Mouse (Mus musculus) gastrocnemius, adult 2 months (tissue): ENCODE data around the gene Sult6b1. TPM values are rescaled to one million over a fixed set of nuclear protein-coding genes. Genes with fewer than 3 reads are reported as not detected.

ENCODE experiments used
- DNase-seq: peaks from one replicate; pipeline ENCODE4 v3.0.0; 2022
- H3K27ac ChIP-seq: fragments of 200-600 bp; 2 replicates; pipeline ENCODE4 v1.8.1; 2022; ENCODE audit warnings: mild to moderate bottlenecking
- H3K4me3 ChIP-seq: fragments of 200-600 bp; 2 replicates; pipeline ENCODE4 v1.8.1; 2022; ENCODE audit warnings: mild to moderate bottlenecking, moderate library complexity
- CTCF ChIP-seq: fragments of 200-600 bp; IDR thresholded peaks from 2 replicates; pipeline ENCODE4 v1.8.1; 2022; ENCODE audit warnings: antibody characterized with exemption, mild to moderate bottlenecking, moderate library complexity
- intact Hi-C: fragments of 180-260 bp; cut with DNase I; formaldehyde crosslinking; loops from one replicate; pipeline ENCODE4 v1.15.1; 2025
- total RNA-seq, 2 experiments: library from RNA; stranded (reverse); gene quantifications; 2 replicates each; pipeline ENCODE4 v1.2.3; 2021

Gene Sult6b1
- total RNA-seq, 2 experiments from 2014 or later, result not detected

DNA sequence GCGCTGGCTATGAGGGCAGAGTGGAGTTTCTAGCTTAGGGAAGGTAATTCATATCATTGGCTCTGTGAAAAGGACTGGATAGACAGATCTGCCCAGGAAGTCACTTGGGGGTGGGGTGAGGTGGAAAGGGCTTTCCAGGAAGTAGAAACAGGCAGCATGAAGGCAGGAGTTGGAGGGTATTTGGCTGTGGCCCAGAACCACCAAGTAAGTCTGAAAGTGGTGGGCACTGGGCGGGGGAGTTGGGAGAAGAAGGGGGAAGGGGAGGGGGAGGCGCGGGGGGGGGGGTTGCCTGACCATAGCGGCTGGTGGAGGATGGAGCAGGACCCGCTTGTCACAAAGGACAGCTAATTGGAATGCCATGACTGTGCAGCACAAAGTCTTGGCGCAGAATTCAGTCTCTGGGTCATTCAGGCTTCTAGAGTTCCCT, 24.9 kb downstream of the Sult6b1 start:
- no peak for TF ChIP-seq CTCF
- peak overlapping the region; percentile 86 for H3K27ac ChIP-seq
- intact Hi-C loops, result no loop called here
- peak overlapping the region; percentile 77 for H3K4me3 ChIP-seq
- peak; percentile 22 for DNase-seq

DNA sequence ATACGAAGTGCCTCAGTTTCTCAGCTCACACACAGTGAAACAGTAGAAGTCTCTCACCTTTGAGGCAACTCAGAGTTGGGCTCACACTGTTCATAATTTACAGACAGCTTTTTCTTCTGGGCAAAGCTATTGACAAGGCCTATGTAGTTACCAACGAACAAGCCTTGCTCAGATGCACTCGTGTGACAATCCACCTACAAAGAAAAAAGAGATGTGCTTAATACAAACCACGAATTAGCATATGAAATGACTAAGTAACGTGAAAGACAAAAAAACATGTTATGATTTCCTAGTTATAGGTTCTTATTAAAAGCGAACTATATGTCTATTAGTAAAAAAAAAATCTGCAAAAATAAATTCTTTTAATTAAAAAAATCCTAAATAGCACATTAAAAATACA, 32.9 kb downstream of the Sult6b1 start:
- intact Hi-C loops, result no loop called here
- DNase-seq, result no peak
- Histone ChIP-seq H3K4me3 (no peak overlapping the region), H3K27ac (no peak overlapping the region)
- TF ChIP-seq CTCF, result no peak

DNA sequence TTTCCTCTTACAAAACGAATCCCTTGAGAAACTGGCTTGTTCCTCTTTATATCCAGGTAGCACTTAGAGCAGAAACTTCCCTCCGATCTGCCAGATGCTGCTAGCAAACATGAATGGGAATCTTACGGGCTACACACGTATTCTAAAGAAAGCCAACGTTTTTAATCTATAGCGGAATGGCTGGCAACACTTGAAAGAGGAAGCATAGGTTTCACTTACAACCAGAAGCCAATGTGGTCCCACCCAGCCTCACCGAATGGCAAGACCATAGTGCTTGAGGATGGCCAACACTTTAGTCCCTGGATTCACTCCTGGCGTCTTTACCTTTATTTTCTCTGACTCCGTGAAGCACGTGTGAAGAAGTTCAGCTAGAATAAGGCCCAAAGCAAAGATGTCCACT, 50.5 kb downstream of the Sult6b1 start:
- Histone ChIP-seq H3K27ac (no peak overlapping the region), H3K4me3 (no peak overlapping the region)
- intact Hi-C loops, result no loop called here
- DNase-seq, result no peak
- TF ChIP-seq CTCF, result no peak

DNA sequence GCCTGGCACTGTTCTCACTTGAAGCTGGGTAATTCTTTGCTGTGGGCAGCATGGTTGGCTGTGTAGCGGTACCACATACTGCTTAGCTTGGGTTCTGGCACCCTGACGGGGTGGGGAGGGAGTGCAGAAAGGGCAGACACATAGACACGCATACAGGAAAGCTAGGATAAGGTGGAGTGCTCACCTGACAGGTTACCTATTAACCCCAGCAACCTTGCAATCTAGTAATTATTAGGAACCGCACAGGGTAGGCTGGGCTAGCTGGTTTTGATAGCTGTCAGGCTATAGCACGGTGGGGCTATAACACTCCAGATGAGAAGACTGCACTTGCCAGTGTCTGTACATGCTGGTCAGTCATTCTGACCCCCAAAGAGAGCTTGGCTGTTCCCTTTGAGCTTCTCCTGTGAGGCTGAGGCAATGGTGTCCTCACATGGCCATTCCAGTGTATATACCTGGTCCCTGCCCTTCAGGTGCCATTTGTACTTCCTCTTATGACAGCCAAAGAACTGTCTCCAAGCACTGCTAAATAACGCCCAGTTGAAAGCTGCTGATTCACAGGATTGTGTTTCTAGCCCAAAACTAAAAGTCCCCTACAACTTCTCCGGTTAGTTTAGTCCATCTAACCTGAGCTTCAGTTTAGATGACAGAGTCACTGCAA, 64.4 kb downstream of the Sult6b1 start:
- DNase-seq, result no peak
- Histone ChIP-seq H3K4me3 (no peak overlapping the region), H3K27ac (no peak overlapping the region)
- intact Hi-C loops, result no loop called here
- TF ChIP-seq CTCF, result no peak

DNA sequence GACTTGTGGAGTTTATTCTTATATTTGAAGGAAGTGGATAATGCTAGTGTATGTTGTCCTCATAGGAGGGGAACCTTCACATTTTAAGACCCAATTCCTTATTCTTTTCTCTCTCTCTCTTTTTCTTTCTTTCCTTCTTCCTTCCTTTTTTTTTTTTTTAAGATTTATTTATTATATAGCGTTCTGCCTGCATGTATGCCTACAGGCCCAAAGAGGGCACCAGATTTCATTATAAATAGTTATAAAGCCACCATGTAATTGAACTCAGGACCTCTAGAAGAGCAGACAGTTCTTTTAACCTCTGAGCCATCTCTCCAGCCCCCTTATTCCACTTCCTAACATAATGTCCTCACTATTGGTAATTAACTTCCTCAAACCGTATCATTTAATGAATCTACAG, 70.7 kb downstream of the Sult6b1 start:
- H3K4me3 ChIP-seq, result peak overlapping the region; percentile 93
- peak overlapping the region; percentile 82 for H3K27ac ChIP-seq
- no peak for TF ChIP-seq CTCF
- no peak for DNase-seq
- intact Hi-C loops, result loop anchor here (5.0 kb wide), 1 partner anchor 81 kb away; the partner anchor contains the start of gene Cebpzos

DNA sequence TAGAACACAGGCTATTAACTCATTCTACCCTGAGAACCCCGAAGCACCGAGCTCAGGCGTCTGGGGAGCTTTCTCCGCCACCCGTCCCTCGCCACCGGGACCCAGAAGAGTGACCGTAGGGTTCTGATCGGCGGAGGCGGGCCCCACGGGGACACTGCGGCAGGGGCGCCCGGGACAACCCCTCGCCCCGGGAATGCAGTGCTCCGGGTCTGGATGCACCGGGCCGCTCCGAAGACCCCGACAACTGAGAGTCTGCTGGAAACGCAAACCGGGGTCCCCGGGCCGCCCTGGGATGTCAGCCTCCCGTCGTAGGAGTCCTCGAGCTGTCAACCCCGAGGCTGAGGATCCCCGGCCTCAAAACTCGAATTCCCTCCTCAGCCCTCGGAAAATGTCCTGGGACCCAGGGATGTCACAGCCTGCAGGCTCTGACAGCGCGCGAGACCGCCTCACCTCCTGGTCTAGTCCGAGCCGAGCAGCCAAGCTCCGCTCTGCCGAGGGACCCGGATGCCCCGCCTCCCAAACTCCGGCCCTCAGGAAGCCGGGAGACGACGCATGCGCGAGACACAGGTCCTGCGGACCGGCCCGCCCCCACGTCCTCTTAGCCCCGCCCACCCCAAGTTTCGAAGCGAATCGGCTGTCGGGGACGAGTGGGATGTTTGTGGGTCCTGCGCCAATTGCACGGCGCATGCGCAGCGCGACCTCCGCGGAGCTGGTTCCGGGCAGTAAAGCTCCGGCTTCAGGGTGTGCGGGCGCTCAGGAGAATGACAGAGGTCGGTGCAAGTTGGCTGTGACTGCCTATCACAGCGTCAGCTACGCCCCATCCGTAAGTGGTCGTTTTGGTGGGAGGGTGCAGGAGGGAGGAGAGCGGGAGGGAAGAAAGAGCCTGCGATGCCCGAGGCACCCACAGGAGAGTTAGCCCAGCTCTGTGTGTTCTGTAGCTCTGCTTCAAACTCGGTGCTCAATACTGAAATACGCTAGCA, 71.6 kb downstream of the Sult6b1 start, which contains the start of the genes Heatr5b and Gpatch11:
Gene Heatr5b, minus strand, starts transcription at position 509 of the 980 bp plus-strand sequence.
Gene Gpatch11, plus strand, starts transcription at position 712 of the 980 bp plus-strand sequence.
- peak; percentile 100 for DNase-seq
- intact Hi-C loops, result loop anchor here (5.0 kb wide), 2 partner anchors 82 to 98 kb away; partner anchors contain the start of genes Cebpzos and Strn
- peak within 1 kb of the TSS; percentile 93 for H3K4me3 ChIP-seq
- H3K27ac ChIP-seq, result peak within 1 kb of the TSS; percentile 91
- TF ChIP-seq CTCF, result no peak

Other genes with a start within 250 kb of the Sult6b1 start
- gene Strn, start 169.8 kb downstream of the Sult6b1 start, total RNA-seq, result 1 to 10 TPM; 5.4 to 7.1 TPM
- 10 to 100 TPM in 1 of 2 experiments, 1 to 10 TPM in 1; 7.3 to 10.1 TPM for gene Heatr5b, start 71.6 kb downstream of the Sult6b1 start, total RNA-seq
- 10 to 100 TPM; 17.9 to 23.3 TPM for gene Gpatch11, start 71.4 kb downstream of the Sult6b1 start, total RNA-seq
- gene Eif2ak2, start 24.4 kb downstream of the Sult6b1 start, total RNA-seq, result 1 to 10 TPM; 3.6 to 4.0 TPM
- 10 to 100 TPM; 36.5 to 48.7 TPM for gene Cebpzos, start 9.5 kb upstream of the Sult6b1 start, total RNA-seq
- 10 to 100 TPM; 26.2 to 27.5 TPM for gene Cebpz, start 30.1 kb upstream of the Sult6b1 start, total RNA-seq
- gene Ndufaf7, start 30.1 kb upstream of the Sult6b1 start, total RNA-seq, result 10 to 100 TPM; 22.0 to 31.8 TPM
- gene Prkd3, start 113.8 kb upstream of the Sult6b1 start, total RNA-seq, result 1 to 10 TPM; 8.6 to 9.7 TPM
- gene Qpct, start 144.9 kb upstream of the Sult6b1 start, total RNA-seq, result 1 to 10 TPM; 2.4 to 3.8 TPM